Mouse (Mus musculus): Measurements from ENCODE around the gene Rpp21.

The Rpp21 gene

GRCm38 (mm10) chr17:36235300-36235699 is 22.6 kb downstream of the Rpp21 start:
- peak; percentile 29 for DNase-seq (ENCODE audit: low read depth, low spot score)

GRCm38 (mm10) chr17:36233572-36233971 is 24.3 kb downstream of the Rpp21 start:
- no peak for DNase-seq (ENCODE audit: low read depth, low spot score)

GRCm38 (mm10) chr17:36231318-36231717 is 26.6 kb downstream of the Rpp21 start:
- DNase-seq (ENCODE audit: low read depth, low spot score): peak; percentile 99

GRCm38 (mm10) chr17:36229046-36229445 is 28.8 kb downstream of the Rpp21 start:
- no peak for DNase-seq (ENCODE audit: low read depth, low spot score)

GRCm38 (mm10) chr17:36226921-36227320 is 30.9 kb downstream of the Rpp21 start:
- DNase-seq (ENCODE audit: low read depth, low spot score): peak; percentile 48

GRCm38 (mm10) chr17:36225231-36225824 is 32.5 kb downstream of the Rpp21 start:
- no peak for DNase-seq (ENCODE audit: low read depth, low spot score)

GRCm38 (mm10) chr17:36224451-36224850 is 33.4 kb downstream of the Rpp21 start:
- DNase-seq (ENCODE audit: low read depth, low spot score): no peak

GRCm38 (mm10) chr17:36218594-36219155 is 39.2 kb downstream of the Rpp21 start:
- no peak for DNase-seq (ENCODE audit: low read depth, low spot score)

GRCm38 (mm10) chr17:36215586-36215985 is 42.3 kb downstream of the Rpp21 start:
- no peak for DNase-seq (ENCODE audit: low read depth, low spot score)

- no peak for DNase-seq (ENCODE audit: low read depth, low spot score)
Measured at GRCm38 (mm10) chr17:36206846-36207245, 51.0 kb downstream of the Rpp21 start.

- DNase-seq (ENCODE audit: low read depth, low spot score): no peak
Measured at GRCm38 (mm10) chr17:36205862-36206261, 52.0 kb downstream of the Rpp21 start.

Measured in ZHBTc4 (cell line).